Mouse (Mus musculus): ENCODE measurements at regions not wholly inside any gene's neighbourhood (a gene's known extent, or its start where the extent isn't known, plus 50 kb on each side); places are given as distances from the start of the nearest gene placed in this dataset.

DNA sequence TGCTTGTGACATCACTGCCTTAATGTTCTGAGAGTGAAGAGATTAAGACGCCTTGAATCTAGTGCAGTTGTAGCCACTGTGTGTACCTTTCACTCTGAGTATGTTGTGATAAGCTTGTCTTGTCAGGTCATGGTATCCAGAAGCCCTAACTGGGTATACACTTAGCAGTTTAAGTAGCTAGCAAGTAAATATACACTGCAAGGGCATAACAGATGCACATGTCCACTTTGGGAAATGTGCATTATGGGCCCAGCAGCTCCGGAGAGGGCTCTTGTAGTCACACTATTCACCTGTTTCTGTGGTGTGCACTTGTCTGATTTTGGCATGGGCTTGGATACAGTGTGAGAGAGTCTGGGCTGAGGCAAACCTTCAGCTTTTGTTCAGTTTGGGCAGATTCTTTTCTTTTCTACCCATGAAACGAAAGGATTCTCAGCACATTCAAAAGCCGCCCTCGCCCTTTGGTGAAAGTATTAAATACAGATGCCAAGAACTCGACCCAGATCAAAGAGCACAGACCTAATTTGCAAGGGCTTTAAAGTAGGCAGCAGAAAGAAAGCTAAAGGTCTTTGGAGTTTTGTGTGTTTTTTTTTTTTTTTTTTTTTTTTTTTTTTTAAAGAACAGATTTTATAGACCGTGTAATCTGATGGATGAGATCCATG lies 385.1 kb upstream of the Tmpo start:
- TF ChIP-seq TAL1 (IDR thresholded peaks at IDR 0.05; ENCODE audit: low read length) (no peak; the same call in 2 of the 3 replicates), GATA1 (IDR thresholded peaks at IDR 0.05; ENCODE audit: low read length) (no peak)
